Mouse (Mus musculus) MEL (cell line): ENCODE data around the gene Abca8b. TPM values are rescaled to one million over a fixed set of nuclear protein-coding genes. Genes with fewer than 3 reads are reported as not detected.

Experiments used
- DNase-seq: peaks from one replicate; pipeline ENCODE4 v3.0.0; 2011; ENCODE audit warnings: low read depth, low spot score
- H3K27ac ChIP-seq: 2 replicates; pipeline ENCODE4 v1.5.1; 2012; ENCODE audit warnings: low read depth, mild to moderate bottlenecking, control low read depth, low read length, moderate library complexity; ENCODE audit not compliant: control insufficient read depth
- H3K27me3 ChIP-seq, 2 experiments: fragments of 150-350 bp in 1 of 2; sonication (generic) in 1 of 2; 2 replicates each; pipeline ENCODE4 v1.6.1; 2012; ENCODE audit warnings: low read length in 2 of 2, mild to moderate bottlenecking in 2 of 2, improper control_type of control experiment in 1 of 2, moderate library complexity in 1 of 2; ENCODE audit not compliant: insufficient read depth in 2 of 2, control insufficient read depth in 1 of 2
- H3K36me3 ChIP-seq, 2 experiments: 2 replicates each; pipeline ENCODE4 v1.6.1; 2012 to 2014; ENCODE audit warnings: low read length in 2 of 2, improper control_type of control experiment in 1 of 2, inconsistent platforms in 1 of 2, mild to moderate bottlenecking in 1 of 2; ENCODE audit not compliant: insufficient read depth in 2 of 2, control insufficient read depth in 1 of 2
- H3K4me1 ChIP-seq, 2 experiments: fragments of 150-350 bp in 1 of 2; sonication (generic) in 1 of 2; 2 replicates each; pipeline ENCODE4 v1.6.1; 2012; ENCODE audit warnings: low read length in 2 of 2, improper control_type of control experiment in 1 of 2, mild to moderate bottlenecking in 1 of 2; ENCODE audit not compliant: insufficient read depth in 2 of 2, control insufficient read depth in 1 of 2
- H3K4me3 ChIP-seq, 2 experiments: fragments of 150-350 bp in 1 of 2; sonication (generic) in 1 of 2; 2 replicates each; pipeline ENCODE4 v1.5.1; 2012; ENCODE audit warnings: low read depth in 2 of 2, low read length in 2 of 2, mild to moderate bottlenecking in 2 of 2, moderate library complexity in 2 of 2, control low read depth in 1 of 2, improper control_type of control experiment in 1 of 2; ENCODE audit not compliant: control insufficient read depth in 1 of 2, insufficient read depth in 1 of 2
- H3K79me2 ChIP-seq: 2 replicates; pipeline ENCODE4 v1.6.1; 2012; ENCODE audit warnings: mild to moderate bottlenecking, low read length, moderate library complexity; ENCODE audit not compliant: control insufficient read depth, poor library complexity, insufficient read depth
- H3K9ac ChIP-seq: 2 replicates; pipeline ENCODE4 v1.6.1; 2012; ENCODE audit warnings: low read depth, mild to moderate bottlenecking, control low read depth, low read length, moderate library complexity; ENCODE audit not compliant: control insufficient read depth, poor library complexity, severe bottlenecking
- H3K9me3 ChIP-seq: fragments of 150-350 bp; sonication (generic); replicated peaks from 2 replicates; pipeline ENCODE4 v1.6.1; 2012; ENCODE audit warnings: mild to moderate bottlenecking, low read length, improper control_type of control experiment, moderate library complexity; ENCODE audit not compliant: insufficient read depth
- EP300 ChIP-seq, 2 experiments: IDR thresholded peaks; 2 replicates each; pipeline ENCODE4 v1.6.1; 2011; ENCODE audit warnings: improper control_type of control experiment in 2 of 2, low read length in 2 of 2, low read depth in 1 of 2, mild to moderate bottlenecking in 1 of 2
- HCFC1 ChIP-seq: IDR thresholded peaks from 2 replicates; pipeline ENCODE4 v1.6.1; 2012; ENCODE audit warnings: low read depth, mild to moderate bottlenecking, inconsistent platforms, low read length, improper control_type of control experiment, moderate library complexity
- MYB ChIP-seq: IDR thresholded peaks from 2 replicates; pipeline ENCODE4 v1.6.1; 2011; ENCODE audit warnings: mild to moderate bottlenecking, low read depth, low read length, improper control_type of control experiment
- UBTF ChIP-seq: IDR thresholded peaks from 2 replicates; pipeline ENCODE4 v1.6.1; 2012; ENCODE audit warnings: low read depth, mild to moderate bottlenecking, inconsistent platforms, low read length, improper control_type of control experiment, moderate library complexity, borderline replicate concordance; ENCODE audit not compliant: insufficient read depth
- USF1 ChIP-seq: IDR thresholded peaks from 2 replicates; pipeline ENCODE4 v1.6.1; 2014; ENCODE audit warnings: low read depth, mild to moderate bottlenecking, inconsistent platforms, low read length, improper control_type of control experiment, moderate library complexity
- polyA plus RNA-seq, 2 experiments: library from polyadenylated mRNA; stranded (reverse) in 1 of 2; unstranded in 1 of 2; fragments of >175 nt in 1 of 2; fragments of >200 nt in 1 of 2; gene quantifications; 2 replicates each; pipeline versions ENCODE4 v1.2.1 to v1.2.4; 2012; ENCODE audit warnings: low replicate concordance in 2 of 2, low read depth in 1 of 2; ENCODE audit not compliant: insufficient read length in 2 of 2, insufficient read depth in 1 of 2, missing spikeins in 1 of 2
- total RNA-seq: library from RNA; depleted of rRNA; stranded (reverse); fragments of 300-350 nt; gene quantifications from 2 replicates; pipeline ENCODE4 v1.2.3, GENCODE M21; 2012

Abca8b gene
- total and polyA plus RNA-seq, 3 experiments = not detected

GRCm38 (mm10) chr11:109898791-109899467 lies 96.7 kb downstream of the Abca8b start:
- no peaks in the 10 kb centered on the region for H3K79me2 ChIP-seq
- no peak overlapping the region for H3K9ac ChIP-seq
- H3K36me3 ChIP-seq = peaks cover 0 to 4% of the 10 kb centered on the region in 2 experiments; a peak in 1 of 4 replicates
- no peak for TF ChIP-seq UBTF
- TF ChIP-seq EP300 (IDR thresholded peaks at IDR 0.05; ENCODE audit: low read depth in 1 of 2, low read length in 2 of 2) = 0 out of 4 replicates have a peak, but pooled peaks of 1 of the 2 experiments have one; percentile 13
- H3K4me3 ChIP-seq = no peak overlapping the region
- no peaks in the 10 kb centered on the region for H3K9me3 ChIP-seq
- no peak for DNase-seq
- no peaks in the 10 kb centered on the region for H3K27me3 ChIP-seq
- no peak overlapping the region for H3K27ac ChIP-seq
- H3K4me1 ChIP-seq = no peaks in the 10 kb centered on the region

GRCm38 (mm10) chr11:109895952-109896530 lies 99.6 kb downstream of the Abca8b start:
- Histone ChIP-seq H3K4me1 (peaks cover 0 to 2% of the 10 kb centered on the region in 2 experiments; a peak in 2 of 4 replicates), H3K79me2 (no peaks in the 10 kb centered on the region), H3K4me3 (no peak overlapping the region), H3K9ac (no peak overlapping the region), H3K27me3 (no peaks in the 10 kb centered on the region), H3K36me3 (peaks cover 0 to 3% of the 10 kb centered on the region in 2 experiments; a peak in 2 of 4 replicates), H3K9me3 (no peaks in the 10 kb centered on the region), H3K27ac (no peak overlapping the region)
- no peak for TF ChIP-seq USF1
- DNase-seq = no peak

GRCm38 (mm10) chr11:109895496-109895895 lies 100.1 kb downstream of the Abca8b start:
- Histone ChIP-seq H3K36me3 (peaks cover 0 to 3% of the 10 kb centered on the region in 2 experiments; a peak in 2 of 4 replicates), H3K27me3 (no peaks in the 10 kb centered on the region), H3K9me3 (no peaks in the 10 kb centered on the region), H3K4me3 (no peak overlapping the region), H3K4me1 (peaks cover 0 to 2% of the 10 kb centered on the region in 2 experiments; a peak in 2 of 4 replicates), H3K9ac (no peak overlapping the region), H3K27ac (no peak overlapping the region), H3K79me2 (no peaks in the 10 kb centered on the region)
- no peak for DNase-seq
- TF ChIP-seq MYB (no peak), HCFC1 (no peak)
